Mouse (Mus musculus) lung, postnatal 25 days (tissue): ENCODE results near the gene Lrba.

Experiments
- DNase-seq: peaks from one replicate; pipeline ENCODE4 v3.0.0; 2022; ENCODE audit warnings: low spot score

The Lrba gene

DNA sequence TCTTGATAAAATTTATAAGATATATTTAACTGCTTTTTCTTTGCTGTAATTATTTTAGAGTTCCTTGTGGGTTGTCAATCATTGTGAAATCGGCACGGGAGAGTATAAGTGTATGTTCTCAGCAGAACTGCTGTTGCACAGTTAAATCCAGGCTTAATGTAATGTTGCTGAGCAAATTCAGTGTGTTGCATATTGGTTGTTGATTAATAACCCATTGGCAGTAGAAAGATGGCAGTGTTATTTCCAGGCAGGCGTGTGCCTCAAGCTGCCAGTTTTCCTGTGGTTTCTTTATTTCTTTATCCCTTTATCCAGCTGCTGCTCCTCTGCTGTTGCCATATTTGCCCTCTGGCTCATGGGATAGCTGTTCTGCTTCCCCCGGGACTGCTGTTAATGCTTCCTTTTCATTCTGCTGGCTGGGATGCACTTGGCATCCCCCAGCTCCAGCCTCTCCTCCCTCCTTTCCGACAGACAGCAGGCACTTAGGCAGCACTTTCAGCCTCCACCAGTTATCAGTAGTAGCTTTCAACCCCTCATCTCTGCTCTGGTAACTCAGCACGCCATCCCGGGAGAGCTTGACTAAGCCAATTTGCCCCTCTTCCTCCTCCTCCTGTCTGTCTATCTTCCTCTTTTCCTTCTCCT is 463.2 kb downstream of the Lrba start:
- DNase-seq, result no peak

DNA sequence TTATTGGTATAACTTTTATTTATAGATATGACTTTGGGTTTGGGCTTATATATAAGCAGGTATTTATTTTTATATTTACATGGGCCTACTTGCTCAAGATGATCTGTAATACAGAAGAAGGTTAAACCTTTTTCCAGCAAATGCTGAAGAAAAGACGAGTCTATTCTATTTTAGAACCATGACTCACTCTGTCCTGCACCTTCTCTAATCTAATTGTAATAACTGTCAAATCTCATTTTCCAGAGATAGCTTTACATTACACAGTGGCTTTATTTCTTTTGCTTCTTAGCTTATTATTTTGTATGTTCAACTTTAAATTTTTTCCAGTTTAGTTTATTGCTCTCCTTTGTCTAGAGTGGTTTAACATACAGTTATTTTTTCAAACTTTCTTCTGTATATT is 464.0 kb downstream of the Lrba start:
- no peak for DNase-seq

DNA sequence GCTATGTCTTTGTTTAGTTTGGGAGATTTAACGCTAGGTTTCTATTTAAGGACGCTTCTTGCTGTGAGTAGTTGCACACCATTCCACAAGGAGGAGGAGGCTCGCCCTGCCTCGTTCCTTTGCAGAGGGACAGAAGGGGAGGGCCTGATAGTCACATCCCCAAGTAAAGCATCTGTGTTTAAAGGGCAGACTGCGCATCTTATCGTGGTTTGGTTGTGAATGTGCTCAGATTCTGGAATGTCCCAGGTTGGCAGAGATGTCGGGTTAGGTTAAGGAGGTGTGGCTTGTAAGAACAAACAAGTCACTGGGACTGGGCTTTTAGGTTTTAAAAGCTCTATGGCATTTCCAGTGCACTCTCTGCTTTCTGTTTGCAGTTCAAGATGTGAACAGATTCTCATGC is 464.8 kb downstream of the Lrba start:
- DNase-seq, result no peak

DNA sequence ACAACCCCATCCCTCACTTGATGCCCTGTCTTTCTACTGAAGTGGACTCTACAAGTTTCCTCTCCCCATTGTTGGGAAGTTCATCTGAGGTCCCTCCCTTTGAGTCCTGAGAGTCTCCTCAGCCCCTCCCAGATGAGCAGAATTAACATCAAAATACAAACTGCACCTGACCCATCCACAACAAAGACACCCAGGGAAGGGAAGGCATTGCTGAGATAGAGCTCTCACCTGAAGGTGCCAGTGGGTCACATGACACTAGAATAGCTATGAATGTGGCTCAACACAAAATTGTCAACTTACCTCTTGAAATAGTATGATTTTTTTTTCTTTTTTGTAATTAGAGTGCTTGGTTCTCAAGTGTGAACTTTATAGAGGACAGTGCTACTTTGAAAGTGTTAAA is 468.3 kb downstream of the Lrba start:
- DNase-seq, result no peak

DNA sequence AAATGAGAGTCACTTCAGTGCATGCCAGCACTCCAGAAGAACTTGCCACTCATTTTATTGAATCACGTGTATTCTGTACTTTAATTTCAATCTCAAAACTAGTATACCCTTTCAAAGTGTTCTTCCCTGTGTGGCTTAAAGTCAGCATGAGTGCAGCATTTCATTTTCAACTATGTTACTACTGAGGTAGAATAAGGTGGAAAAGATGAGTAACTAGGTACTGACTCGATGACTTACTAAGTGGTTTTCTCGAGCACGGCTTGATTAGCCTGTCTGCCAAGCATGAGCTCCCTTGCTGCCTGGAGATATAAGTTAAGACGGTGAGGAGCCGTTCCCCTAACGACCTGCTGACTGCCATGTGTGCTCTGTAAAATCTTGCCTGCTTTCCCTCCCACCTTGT is 469.1 kb downstream of the Lrba start:
- DNase-seq, result no peak

DNA sequence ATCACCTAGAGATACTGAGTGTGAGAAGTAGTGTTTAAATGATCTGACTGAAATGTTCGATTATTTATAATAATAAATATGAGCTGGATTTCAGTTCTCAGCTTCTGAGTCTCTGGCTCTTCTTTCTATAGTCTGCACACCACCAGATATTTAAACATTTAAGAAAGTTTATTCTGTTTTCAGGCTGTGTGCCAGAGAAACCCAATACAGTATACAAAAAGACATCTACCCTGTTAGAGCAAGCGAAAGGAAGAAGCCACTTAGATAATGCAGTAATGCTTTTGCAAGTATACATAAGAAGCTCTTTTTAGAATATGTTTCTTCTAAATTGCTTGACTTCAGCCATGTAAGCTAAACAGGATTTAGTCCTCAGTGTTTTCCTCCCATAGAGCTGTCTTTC is 474.5 kb downstream of the Lrba start:
- DNase-seq, result no peak

DNA sequence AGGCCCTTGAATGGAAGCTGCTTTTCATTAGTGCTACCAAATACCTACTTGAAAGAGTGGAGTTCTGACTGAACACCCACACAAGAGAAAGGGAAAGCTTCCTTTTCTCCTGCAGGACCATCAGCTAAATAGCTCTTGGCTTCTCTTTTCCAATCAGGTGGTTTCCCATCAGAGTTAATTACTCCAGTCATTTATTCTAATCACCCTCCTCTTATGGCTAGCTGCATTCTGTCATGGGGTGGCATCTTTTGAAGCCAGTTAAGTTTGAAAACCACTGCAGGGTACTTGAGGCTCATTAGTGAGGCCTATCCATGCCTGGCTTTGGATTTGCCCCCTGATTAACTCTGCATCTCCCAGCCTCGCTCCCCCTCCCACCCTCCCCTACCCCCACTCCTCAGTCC is 476.7 kb downstream of the Lrba start:
- DNase-seq, result no peak

DNA sequence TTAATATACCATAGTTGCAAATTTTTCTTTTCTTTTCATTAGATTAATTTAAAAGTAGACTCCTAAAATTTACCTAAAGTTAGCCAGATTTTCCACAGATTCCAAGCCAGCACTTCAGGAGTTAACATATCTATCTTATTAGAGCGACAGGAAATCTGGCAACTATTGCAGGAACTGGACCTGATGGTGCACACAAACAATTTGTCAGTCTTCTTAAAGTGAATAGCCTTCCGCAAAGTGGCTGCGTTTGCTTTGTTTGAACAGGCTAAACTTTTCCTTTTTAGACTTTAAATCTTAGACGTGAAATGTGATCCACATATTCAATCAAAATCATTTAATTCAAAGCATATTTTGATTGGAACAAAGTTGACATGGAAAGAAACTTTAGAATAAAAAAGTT is 485.0 kb downstream of the Lrba start:
- no peak for DNase-seq

DNA sequence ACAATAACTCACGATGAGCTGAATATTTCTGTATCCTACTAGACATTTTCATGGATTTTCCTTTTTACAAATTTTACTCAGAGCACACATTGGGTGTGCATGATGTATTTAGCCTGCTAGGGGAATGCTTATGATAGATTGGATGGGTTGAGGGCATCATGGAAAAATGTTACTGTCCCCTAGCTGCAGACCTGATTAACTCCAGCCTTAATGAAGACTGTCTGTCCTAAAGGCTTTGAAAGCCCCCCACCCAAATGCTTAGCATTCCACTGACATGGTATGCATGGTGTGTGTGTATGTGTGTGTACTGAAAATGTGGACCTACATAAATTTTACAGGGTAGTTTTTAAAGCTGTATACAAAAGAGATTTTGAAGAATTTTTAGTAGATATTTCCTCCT is 487.1 kb downstream of the Lrba start:
- no peak for DNase-seq

DNA sequence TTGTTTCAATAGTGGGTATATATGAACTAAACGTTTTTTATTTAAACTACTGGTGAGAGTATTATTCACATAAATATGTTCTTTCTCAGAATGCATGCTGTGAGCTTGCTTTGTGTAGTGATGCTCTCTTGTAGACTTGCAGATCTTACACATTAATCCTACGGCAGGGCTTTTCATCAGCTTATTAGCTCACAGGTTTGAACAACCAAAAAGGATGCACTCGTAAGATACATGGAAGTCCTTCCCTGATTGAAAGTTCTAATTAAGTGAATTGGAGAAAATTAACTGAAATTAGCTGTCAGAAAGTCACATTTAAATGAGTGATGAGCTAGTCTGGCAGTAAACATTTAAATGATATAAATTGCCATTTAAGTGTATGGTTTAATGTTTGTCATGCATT is 488.3 kb downstream of the Lrba start:
- no peak for DNase-seq

DNA sequence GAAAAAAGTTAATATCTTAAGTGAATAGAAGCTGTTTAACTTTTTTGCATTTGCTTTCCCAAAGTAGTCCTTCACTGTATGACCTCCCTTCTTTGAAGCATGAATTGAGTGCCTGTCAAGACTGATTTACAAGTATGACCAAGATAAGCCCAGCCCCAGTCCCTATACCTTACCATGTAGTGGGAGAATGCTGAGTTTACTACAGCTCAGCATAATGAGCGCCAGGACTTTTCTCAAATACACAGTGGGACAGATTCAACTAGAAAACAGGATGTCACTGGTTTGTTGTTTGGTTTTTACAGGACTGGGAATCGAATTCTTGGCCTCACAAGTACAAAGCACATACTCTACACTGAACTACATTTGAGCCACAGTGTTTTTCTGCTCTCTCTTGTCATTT is 490.0 kb downstream of the Lrba start:
- DNase-seq, result no peak

DNA sequence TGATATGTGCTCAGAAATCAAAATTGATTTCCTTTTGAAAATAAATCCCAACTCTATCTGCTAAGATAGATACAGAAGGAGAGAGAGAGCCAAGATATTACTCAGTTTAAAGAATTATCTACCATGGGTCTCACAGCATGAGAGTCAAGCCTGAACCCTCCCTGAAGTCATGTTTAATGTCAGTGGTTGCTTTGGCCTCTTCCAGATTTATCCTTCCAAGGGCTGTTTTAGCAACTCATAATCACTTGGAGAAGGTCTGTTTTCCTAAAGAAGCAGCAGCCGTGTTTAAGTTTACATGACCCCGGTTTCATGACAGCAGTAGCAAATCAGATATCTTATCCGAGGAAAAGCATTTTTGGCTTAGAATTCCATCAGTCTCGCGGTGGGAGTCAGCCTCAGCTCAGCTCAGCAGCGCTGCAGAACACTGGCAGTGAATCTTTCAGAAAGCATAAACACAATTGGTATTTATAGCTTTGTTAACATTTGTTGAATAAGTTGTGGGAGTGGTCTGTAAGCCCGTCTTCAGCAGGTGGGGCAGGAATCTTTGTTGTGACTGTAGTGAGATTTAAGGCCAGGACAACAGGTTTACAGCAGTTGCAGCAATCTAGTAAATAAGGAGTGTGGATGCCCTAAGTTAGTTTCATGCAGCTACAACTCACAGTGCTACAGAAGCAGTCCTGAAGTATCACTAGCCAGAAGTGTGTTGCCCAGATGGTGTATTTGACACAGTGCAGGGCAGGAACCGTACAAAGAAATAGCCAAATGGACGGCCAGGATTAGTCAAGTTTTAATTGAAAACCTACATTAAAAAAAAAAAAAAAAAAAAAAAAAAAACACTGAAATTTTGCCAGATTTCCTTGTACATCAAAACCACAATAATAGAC is 499.2 kb downstream of the Lrba start:
- no peak for DNase-seq

DNA sequence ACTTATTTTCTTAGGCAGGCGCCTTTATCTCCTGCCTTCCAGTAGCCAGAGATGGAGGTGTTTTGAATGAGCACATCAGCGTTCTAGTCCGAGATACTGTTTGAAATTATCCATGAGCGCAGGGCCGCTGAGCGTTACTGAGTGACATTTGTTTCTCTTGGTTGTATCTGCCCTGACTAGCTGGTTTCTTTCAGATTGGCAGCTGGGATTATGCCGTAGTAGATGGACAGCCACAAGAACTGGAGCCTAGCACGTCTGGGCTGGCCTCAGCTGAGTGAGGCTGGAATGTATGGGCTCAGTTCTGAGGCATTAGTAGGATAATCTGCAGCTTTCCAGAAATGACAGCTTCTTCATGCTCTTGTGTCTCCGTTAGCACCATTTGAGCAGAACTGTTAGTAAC is 500.6 kb downstream of the Lrba start:
- no peak for DNase-seq

DNA sequence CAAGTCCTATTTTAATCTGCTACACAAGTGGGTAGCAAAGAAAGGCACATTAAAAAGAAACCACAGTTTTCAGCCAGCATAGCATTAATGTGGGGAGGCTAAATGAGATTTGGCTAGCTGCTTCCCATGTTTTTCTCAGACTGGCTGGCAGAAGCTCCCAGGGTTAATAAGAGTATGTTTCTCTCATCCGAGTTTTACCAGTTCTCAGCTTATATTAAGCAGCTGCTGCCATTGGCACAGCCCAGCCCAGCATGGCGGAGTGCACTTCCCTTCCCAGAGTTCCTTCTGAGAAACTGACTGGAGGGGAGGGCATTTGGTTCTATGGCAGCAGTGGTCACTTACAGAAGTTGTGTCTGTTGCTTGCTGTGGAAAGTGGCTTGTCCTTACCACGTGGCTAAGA is 514.4 kb downstream of the Lrba start:
- DNase-seq, result no peak

DNA sequence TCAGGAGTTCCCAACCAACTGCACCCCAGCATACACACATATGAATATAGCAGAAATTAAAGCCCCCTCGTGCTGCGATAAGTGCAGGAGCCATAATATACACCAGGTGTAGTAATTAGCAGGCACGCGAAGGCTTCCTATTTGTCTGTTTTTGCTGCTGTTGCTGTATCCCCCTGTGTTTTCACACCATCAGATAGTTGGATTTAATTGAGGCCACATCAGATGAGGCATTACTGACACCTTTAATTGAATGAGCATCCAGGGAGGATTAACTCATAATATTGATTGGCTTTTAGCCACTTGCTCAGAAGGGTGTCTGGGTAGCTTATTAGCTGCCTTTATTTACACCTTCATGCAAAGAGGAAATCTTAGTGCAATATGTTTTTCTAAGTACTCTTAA is 515.3 kb downstream of the Lrba start:
- no peak for DNase-seq

DNA sequence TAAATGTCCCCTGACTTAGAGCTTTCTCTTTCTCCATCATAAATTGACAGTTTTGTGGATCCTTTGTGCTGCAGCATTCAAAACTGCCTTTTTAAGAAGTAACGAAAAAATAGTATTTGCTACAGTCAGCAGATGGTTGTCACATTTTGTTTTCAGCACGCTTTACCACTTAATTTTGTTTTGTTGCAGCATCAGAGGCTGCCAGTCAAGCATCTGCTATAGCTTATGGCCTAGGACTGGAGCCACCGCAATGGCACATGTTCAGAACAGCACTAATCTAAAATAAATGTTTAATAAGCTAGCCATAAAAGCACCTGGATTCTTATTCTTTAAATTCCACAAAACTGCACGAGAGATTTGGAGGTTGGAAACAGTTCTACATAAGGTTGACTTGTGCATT is 520.9 kb downstream of the Lrba start:
- no peak for DNase-seq

DNA sequence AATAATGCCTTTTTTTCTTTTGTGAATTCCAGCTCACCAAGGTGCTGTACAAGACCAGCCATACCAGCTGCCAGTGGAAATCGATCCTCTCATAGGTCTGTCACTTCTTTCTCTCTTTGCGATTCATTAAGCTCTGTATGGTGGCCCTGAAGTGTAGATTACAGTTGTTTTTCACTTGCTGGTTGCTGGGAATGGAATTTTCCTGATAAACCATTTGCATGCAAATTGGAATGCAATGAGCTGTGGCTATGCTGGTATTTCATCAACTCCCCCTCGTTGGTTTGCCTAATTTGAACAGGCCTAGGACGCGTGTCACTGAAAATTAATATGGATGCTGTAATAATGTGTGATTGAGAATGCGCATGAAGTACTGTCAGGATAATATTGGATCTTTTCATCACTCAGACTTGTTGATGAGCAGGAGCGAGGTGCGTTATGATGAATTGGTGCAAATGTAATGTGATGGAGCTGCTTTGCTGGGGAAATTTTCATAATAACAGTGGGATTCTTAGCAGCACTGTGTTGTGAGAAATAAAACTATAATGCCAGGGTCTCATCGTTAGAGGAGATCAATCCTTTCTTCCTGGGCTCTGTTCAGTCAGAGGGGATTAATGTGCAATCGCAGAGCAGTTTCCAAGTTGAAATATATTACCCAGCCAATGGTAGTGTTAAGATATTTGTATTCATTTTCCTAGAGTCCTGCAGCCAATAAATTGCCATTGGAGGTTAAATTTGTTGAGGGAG is 521.5 kb downstream of the Lrba start:
- no peak for DNase-seq

DNA sequence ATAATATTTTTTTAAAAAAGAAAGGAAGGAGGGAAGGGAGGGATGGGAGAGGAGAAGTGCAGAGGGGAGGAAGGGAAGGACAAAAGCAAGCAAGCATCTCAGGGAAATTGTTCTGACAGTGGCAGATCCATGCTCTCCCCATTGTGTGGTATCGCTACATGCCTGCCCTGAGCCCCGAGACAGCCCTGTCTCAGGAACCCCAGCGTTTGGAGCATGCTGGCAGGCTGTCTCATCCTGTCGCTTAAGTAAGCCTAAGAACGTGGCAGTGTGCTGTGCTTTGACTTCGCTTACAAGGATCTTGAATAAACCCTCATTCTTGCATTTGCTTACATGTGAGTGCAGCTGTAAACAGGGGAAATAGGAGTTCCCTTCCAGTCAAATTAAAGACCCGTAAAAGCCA is 526.2 kb downstream of the Lrba start:
- no peak for DNase-seq

DNA sequence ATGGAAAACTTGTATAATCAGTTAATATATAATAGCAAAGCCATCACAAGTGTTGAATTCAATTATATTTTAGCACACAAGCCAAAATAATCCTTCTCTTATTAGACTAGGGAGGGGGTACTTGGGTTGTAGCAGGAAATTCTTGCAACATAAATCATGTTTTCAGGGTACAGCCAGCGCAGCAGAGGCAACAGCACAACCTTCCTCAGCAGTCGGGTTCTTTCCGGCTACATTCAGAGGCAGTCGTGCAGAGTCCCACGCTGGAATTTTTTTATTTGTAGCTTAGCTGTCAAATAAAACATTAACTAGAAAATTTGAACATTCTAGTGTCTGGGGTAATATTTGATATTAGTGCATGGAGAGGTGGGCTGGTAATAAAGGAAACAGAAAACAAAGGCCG is 529.7 kb downstream of the Lrba start:
- DNase-seq, result no peak

DNA sequence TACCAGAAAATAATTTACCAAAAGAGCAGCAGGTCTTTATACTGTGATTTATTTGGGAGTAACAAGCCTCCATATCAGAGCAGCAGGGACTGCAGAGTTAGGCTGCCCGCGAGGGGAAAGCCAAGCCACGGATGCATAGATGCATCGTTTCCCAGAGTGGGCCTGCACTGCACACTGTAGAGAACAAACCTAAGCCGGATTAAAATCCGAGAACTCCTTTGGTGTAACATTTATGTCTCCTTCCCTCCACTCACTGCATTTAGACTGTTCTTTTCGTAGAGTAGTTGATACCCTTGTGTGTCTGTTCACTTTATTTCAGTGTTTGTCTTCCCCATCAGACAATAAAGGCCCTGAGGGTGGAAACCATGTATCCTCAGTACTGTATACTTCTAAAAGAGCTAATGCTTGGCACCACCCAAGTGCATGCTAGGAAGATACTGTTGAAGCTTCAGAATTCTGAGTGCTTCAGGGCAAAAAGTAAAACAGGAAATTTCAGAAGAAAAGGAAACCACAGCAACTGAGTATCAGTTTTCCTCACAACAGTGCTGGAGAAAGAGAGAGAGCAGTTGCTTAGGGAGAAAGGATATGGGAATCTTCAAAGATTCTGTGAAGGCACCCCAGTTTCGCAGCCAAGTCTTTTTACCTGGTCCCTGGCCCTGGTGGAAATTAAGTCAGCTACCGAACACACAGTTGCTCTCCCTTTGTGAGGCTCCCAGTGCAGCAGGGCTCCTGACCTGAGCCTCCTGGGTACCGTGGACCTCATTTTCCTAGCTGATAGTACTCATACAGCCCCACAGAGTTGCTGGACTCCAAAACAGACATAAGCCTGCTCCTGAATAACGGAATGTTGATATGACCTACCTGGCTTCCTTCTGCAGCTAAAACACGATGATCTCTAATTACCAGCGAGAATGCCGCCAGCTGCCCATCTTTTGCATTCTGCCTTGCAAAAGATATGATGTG is 530.4 kb downstream of the Lrba start:
- DNase-seq, result no peak

DNA sequence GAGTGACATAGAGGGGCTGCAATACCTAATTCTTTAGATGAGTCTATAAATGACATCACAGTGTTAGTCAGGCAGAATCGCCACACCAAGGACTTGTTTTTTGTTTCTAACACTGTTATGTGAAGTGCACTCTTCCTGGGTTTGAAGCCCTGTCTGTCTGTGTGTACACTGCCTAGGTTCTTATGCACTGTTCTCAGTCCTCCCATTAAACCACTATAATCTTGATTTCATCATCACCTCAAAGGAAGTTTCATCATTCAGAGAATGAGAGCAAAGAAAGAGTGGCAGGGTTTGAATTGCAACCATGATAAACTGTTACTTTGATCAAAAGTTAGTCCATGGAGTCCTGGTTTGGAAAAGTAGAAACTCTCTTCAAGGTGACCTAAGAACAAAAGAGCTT is 532.1 kb downstream of the Lrba start:
- no peak for DNase-seq

DNA sequence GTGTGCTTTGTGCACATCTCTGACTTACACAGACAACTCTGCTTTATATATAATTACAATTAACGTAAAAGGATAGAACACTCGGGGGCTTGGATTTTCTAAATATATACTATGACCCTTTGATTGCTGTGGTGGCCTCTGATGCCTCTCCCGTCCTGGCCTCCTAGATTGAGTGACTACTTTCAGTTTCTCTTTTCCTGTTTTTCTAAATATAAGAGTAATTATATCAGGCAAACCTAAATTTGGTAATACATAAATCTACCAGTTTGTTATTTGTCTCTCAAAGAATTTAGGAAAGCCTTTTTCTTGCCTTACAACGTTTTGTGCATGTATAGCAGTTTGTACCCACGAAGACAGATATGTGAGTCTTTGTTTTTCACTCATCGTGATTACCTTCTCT is 534.2 kb downstream of the Lrba start:
- DNase-seq, result no peak
